Mouse (Mus musculus) gastrocnemius, postnatal 14 days (tissue): ENCODE data around the gene Rab15. TPM values are rescaled to one million over a fixed set of nuclear protein-coding genes. Genes with fewer than 3 reads are reported as not detected.
A peak's percentile ranks its signal among the peaks of the same experiment; 100 is the strongest.
"Not testable (repeated sequence)": the region's sequence is repeated elsewhere in the genome, so short reads cannot be mapped to it uniquely, and the experiment has no call there.

Source experiments
- DNase-seq: peaks from one replicate; pipeline ENCODE4 v3.0.0; 2021; ENCODE audit warnings: mixed read lengths
- intact Hi-C: fragments of 180-260 bp; cut with DNase I; formaldehyde crosslinking; loops from one replicate; pipeline ENCODE4 v1.15.1; 2025; ENCODE audit warnings: low total_unique reads
- long read RNA-seq, 2 experiments: library from polyadenylated mRNA; stranded (forward); transcript quantifications; one replicate each; pipeline ENCODE4 v2.0.0; 2021
- total RNA-seq, 2 experiments: library from RNA; stranded (reverse); gene quantifications; 2 replicates each; pipeline ENCODE4 v1.2.3; 2021

The Rab15 gene
- total RNA-seq = 10 to 100 TPM in 1 of 2 experiments, 1 to 10 TPM in 1; 6.9 to 10.4 TPM
- long read RNA-seq, experiment 1, transcript Rab15-201 (7 exons, 3,158 nt) = major isoform, 15 of 18 reads
- long read RNA-seq, experiment 1, partial matches to known transcripts = 2 of 18 reads
- long read RNA-seq, experiment 1, other reads (novel, unspliced or antisense) = 1 of 18 reads
- long read RNA-seq, experiment 2, transcript Rab15-201 (7 exons, 3,158 nt) = major isoform, 14 of 21 reads
- long read RNA-seq, experiment 2, partial matches to known transcripts = 1 of 21 reads
- long read RNA-seq, experiment 2, other reads (novel, unspliced or antisense) = 5 of 21 reads

GRCm38 (mm10) chr12:76822651-76823041 is at the start of gene Rab15:
TSS of gene Rab15 (minus strand) at chr12:76822908.
- no peak for DNase-seq
- intact Hi-C loops = no loop called here

DNA sequence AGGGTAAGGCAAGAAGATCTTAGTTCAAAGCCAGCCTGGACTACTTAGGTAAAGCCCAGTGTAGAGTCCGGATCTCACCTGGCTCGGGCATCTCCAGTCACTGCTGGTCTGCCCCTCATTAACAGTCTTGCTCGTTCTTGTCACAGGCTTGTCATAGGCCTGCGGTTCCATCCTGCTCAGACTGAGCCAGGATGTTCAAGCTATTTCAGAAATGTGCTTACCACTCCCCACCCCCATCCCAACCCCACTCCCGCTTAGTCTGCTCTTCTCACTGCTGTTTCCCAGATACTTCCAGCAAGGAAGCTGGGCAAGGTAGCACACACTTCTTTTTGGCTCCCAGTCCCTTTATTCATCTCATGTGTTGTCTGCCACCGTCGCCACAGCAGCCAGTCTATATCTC is 46.9 kb upstream of the Rab15 start:
- no peak for DNase-seq
- intact Hi-C loops = no loop called here

- intact Hi-C loops = no loop called here
- no peak for DNase-seq
These were observed 45.9 kb upstream of the Rab15 start for GRCm38 (mm10) chr12:76868463-76869198.

DNA sequence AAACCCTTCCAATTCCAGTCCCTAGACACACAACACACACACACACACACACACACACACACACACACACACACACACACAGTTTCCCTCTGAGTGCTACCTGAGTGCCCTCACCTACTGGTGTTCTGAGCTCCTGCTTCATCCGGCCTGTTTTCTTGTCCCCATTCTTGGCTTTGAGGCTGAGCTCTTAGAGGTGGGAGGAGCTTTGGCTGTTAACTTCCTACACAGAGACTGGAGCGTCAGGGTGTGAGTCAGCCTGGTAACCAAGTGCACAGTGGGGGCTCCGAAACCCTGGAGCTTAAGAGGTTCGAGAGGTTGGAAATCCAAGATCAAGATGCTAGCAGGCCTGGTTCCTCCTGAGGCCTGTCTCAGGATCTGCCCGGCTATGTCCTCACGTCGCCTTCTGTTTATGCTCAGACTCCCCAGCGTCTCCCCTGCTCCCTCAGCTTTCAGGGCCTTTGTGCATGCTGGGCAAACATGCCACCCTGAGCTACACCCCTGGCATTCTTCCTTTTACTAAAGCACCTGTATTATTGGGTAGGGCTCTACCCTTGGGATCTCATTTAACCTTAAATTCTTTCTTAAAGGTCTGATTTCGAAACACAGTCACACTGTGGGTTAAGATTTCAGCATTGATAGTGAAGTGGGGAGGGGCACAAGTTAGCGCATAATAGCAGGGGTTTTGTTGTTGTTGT is 45.0 kb upstream of the Rab15 start:
- DNase-seq = no peak
- intact Hi-C loops = no loop called here

- intact Hi-C loops = no loop called here
- DNase-seq = no peak
These were observed 42.6 kb upstream of the Rab15 start for GRCm38 (mm10) chr12:76865266-76865665.

GRCm38 (mm10) chr12:76863651-76864050 is 40.9 kb upstream of the Rab15 start:
- DNase-seq = no peak
- intact Hi-C loops = no loop called here

DNA sequence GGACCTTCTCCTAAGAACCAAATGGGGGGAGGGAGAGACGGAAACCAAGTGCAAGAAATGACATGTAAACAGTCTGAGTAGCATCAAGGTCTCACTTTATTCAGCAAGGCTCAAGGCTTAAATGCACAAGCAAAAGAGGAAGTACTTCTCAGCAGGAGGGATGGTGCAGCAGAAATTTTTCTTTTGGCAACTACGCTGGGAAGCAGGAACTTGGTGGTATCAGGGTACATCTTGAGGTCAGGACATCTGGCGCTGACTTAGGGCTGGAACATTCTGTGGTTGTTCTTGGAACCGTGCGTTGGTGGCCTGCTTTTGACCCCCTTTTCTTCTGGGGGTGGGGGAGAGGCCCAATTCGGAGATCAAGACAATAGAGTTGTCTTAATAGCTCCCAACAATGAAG is 36.1 kb upstream of the Rab15 start:
- intact Hi-C loops, DNase-seq: not testable (repeated sequence)

DNA sequence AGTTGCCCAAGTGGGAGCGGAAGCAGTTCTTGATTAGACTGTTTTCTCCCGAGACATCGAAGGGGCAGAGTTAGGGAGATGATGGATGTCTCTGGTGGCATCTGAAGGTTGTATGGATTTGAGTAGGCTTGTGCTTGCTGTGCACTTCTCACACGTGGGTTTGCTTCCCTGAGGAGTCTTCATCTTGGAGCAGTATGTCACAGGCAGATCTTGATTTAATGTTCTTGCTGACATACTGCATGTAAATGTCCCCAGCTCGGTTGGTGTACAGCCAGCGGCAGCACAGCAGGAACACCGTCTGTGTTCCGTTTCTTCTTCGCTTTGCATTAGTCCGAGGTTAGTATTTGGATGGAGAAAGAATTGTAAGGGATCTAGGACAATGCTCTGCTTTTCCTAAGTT is 34.4 kb upstream of the Rab15 start:
- intact Hi-C loops = no loop called here
- DNase-seq = no peak

GRCm38 (mm10) chr12:76853378-76854142 is 30.9 kb upstream of the Rab15 start:
- DNase-seq = no peak
- intact Hi-C loops = no loop called here

- no peak for DNase-seq
- intact Hi-C loops = no loop called here
These were observed 29.7 kb upstream of the Rab15 start for GRCm38 (mm10) chr12:76852419-76852818.

DNA sequence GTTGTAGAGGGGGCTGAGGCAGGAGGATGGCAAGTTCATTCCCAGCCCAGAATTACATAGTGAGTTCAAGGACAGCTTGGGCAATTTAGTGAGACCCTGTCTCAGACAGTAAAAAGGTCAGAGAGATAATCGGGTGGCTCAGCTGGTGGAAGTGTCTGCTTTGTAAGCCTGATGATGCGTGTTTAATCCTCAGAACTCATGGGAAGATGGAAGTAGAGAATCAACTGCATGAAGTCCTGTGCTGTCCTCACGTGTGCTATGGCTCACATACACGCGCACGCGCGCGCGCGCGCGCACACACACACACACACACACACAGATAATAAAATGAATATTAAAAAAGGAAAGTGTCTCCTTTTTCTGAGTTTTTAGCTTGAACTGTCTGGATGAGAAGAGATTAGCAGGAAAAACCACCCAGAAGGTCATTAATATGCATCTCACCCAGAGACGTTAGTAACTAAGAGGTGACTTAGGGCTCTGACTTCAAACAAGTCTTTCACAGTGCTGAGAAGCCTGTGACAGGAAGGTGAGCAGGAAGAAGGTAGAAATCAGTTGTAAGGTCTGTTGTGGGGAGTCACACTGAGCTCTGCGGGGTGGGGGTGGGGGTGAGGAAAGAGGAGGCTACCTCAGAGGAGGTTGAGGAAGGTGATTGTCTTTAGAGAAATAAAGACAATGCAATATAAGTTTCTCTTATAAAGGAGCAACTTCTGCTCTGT is 21.8 kb upstream of the Rab15 start:
- intact Hi-C loops = loop anchor here (5.0 kb wide), 1 partner anchor 33 kb away; no protein-coding TSS in a partner anchor
- DNase-seq = no peak

DNA sequence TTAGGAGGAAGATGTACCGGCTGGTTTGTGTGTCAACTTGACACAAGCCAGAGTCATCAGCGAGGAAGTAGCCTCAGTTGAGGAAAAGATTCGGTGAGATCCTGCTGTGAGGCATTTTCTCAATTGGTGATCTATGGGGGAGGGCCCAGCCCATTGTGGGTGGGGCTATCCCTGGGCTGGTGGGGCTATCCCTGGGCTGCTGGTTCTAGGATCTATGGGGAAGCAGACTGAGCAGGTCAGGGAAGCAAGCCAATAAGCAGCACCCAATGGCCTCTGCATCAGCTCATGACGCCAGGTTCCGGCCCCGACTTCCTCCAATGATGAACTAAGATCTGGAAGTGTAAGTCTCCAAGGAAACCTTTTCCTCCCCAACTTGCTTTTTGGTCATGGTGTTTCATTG is 17.4 kb upstream of the Rab15 start:
- DNase-seq = no peak
- intact Hi-C loops = loop anchor here (5.0 kb wide), 1 partner anchor 37 kb away; no protein-coding TSS in a partner anchor

DNA sequence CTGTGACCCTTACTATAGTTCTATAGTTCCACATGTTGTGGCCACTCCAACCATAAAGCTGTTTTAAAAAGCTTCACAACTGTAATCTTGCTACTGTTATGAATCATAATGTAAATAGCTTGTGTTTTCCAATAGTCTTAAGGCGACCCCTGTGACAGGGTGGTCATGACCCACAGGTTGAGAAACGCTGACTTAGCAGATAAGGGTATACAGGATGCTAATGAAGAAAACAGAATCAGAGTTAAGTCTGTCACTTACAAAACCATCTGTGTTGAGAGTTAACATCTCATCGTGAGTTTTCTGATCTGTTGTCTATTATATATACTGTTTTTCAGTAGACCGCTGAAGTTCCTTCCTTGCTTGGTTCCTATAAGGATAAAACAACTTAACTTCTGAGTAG is 16.6 kb upstream of the Rab15 start:
- DNase-seq = no peak
- intact Hi-C loops = no loop called here

GRCm38 (mm10) chr12:76837844-76838650 is 15.3 kb upstream of the Rab15 start:
- intact Hi-C loops = no loop called here
- no peak for DNase-seq

DNA sequence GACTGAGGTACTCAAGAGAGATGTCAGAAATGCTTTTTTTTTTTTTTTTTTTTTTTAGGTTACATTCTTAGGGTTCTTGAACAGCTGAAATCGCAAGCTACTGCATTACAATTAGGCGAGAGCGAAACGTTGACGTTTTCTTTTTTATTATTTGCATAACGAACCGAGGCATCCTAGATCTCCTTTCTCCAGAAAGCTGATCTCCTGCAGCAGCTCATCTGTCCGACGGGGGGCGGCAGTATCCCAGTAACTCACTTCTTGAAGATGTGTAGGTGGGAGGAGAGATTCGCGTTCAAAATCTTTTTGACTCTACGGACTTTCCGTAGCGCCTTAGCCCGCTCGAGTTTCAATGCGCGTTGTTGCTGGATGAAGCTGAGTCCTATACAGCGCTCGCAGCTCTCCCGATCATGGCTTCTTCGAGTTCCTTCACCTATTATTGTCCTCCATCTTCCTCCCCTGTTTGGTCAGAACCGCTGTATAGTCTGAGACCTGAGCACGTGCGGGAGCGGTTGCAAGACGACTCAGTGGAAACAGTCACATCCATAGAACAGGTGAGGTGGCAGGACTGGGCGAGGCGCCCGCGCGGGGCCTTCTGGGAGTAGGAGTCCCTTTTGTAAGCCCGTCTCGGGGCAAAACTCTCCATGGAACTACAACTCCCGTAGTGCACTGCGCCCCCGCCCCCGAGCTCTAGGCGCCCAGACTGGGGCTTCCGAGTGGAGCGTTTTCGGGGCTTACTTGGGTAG is 14.6 kb upstream of the Rab15 start:
- DNase-seq = peak; percentile 99
- intact Hi-C loops = no loop called here

DNA sequence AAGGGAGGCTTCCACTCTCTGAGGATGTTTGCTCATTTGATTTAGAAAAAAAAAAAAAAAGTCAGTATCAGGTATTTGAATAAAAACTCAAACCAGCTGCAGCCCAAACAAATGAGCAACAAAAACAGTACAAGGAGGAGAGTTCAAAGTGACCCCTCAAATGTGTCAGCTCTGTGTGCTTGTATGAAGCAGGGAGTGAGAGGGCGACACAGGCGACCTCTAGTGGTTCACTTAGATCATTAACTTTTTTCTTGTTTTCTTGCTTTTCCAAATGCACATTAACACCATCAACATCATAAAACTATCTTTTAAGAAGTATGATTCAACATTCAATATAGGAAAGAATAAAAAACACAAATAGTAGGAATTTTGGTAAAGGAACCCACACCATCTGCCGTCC is 10.0 kb upstream of the Rab15 start:
- intact Hi-C loops = no loop called here
- DNase-seq = no peak

- intact Hi-C loops = no loop called here
- DNase-seq = no peak
These were observed 2.6 kb upstream of the Rab15 start for GRCm38 (mm10) chr12:76825283-76825682.
